Mouse (Mus musculus) forebrain, postnatal 0 days (tissue): ENCODE results near the gene Nell2. TPM values are rescaled to one million over a fixed set of nuclear protein-coding genes. Genes with fewer than 3 reads are reported as not detected.

ENCODE experiments used
- ATAC-seq: fragments of 200-750 bp; cut with Nextera tagmentation; 2 replicates; pipeline ENCODE4 v1.8.0; 2017; ENCODE audit warnings: mild to moderate bottlenecking, moderate library complexity
- DNase-seq: peaks from one replicate; pipeline ENCODE4 v3.0.0-alpha.2; 2015
- H3K27ac ChIP-seq: fragments of 300-500 bp; sonication (generic); 2 replicates; pipeline ENCODE4 v1.5.1; 2014; ENCODE audit warnings: low read depth, mild to moderate bottlenecking, antibody characterized with exemption, low read length, moderate library complexity, mixed read lengths
- H3K27me3 ChIP-seq: fragments of 300-500 bp; sonication (generic); 2 replicates; pipeline ENCODE4 v1.6.1; 2014; ENCODE audit warnings: mild to moderate bottlenecking, low read length, mixed read lengths; ENCODE audit not compliant: insufficient read depth
- H3K36me3 ChIP-seq: fragments of 300-500 bp; sonication (generic); 2 replicates; pipeline ENCODE4 v1.6.1; 2014; ENCODE audit warnings: mild to moderate bottlenecking, moderate library complexity; ENCODE audit not compliant: insufficient read depth
- H3K4me1 ChIP-seq: fragments of 300-500 bp; sonication (generic); 2 replicates; pipeline ENCODE4 v1.6.1; 2014; ENCODE audit warnings: antibody characterized with exemption; ENCODE audit not compliant: insufficient read depth
- H3K4me2 ChIP-seq: fragments of 300-500 bp; sonication (generic); 2 replicates; pipeline ENCODE4 v1.6.1; 2014; ENCODE audit warnings: low read depth, mild to moderate bottlenecking, moderate library complexity
- H3K4me3 ChIP-seq: fragments of 300-500 bp; sonication (generic); 2 replicates; pipeline ENCODE4 v1.5.1; 2014; ENCODE audit warnings: low read depth, low read length, mixed read lengths
- H3K9ac ChIP-seq: fragments of 300-500 bp; sonication (generic); 2 replicates; pipeline ENCODE4 v1.6.1; 2014; ENCODE audit warnings: mild to moderate bottlenecking
- H3K9me3 ChIP-seq: fragments of 300-500 bp; sonication (generic); 2 replicates; pipeline ENCODE4 v1.6.1; 2016; ENCODE audit warnings: low read length
- CTCF ChIP-seq: sonication (generic); IDR thresholded peaks from 2 replicates; pipeline ENCODE4 v1.5.1; 2016; ENCODE audit warnings: antibody characterized with exemption, control low read depth, low read depth
- WGBS: fragments of 180-500 bp; shearing (Covaris S2); extraction: QIAGEN DNeasy Blood & Tissue Kit; methylation state at CpG from one replicate; pipeline ENCODE4 v1.1.7; 2014; 5-methylcytosine and 5-hydroxymethylcytosine counted together
- polyA plus RNA-seq: library from polyadenylated mRNA; unstranded; fragments of >200 nt; fragmentation: Nextera tagmentation; extraction: Ambion mirVana; gene quantifications from 2 replicates; pipeline ENCODE4 v1.2.1, GENCODE M21; 2015
- total RNA-seq: library from RNA; depleted of rRNA; stranded (reverse); fragments of >200 nt; gene quantifications from 2 replicates; pipeline ENCODE4 v1.2.3, GENCODE M21; 2014

The Nell2 gene
- total and polyA plus RNA-seq, 2 experiments from 2014 or later: 258 to 303 TPM

- TF ChIP-seq CTCF: no peak
- ATAC-seq (no peak), DNase-seq (no peak)
- Histone ChIP-seq H3K4me1 (no peaks in the 10 kb centered on the region), H3K36me3 (no peaks in the 10 kb centered on the region), H3K4me2 (no peak overlapping the region), H3K9me3 (no peaks in the 10 kb centered on the region), H3K27ac (no peak overlapping the region), H3K4me3 (no peak overlapping the region), H3K9ac (no peak overlapping the region), H3K27me3 (no peaks in the 10 kb centered on the region)
- 81% methylated on average over 4 of the region's 4 CpGs for WGBS
Measured at GRCm38 (mm10) chr15:95316626-95317025, 211.7 kb downstream of the Nell2 start.

GRCm38 (mm10) chr15:95314808-95315145 lies 213.6 kb downstream of the Nell2 start:
- H3K4me2 ChIP-seq: no peak overlapping the region
- H3K9me3 ChIP-seq: no peaks in the 10 kb centered on the region
- no peak for DNase-seq
- no peaks in the 10 kb centered on the region for H3K36me3 ChIP-seq
- no peaks in the 10 kb centered on the region for H3K4me1 ChIP-seq
- no peak for ATAC-seq
- no peak overlapping the region for H3K27ac ChIP-seq
- H3K9ac ChIP-seq: no peak overlapping the region
- no peak for TF ChIP-seq CTCF
- no peaks in the 10 kb centered on the region for H3K27me3 ChIP-seq
- 86% methylated on average over 5 of the region's 5 CpGs for WGBS
- no peak overlapping the region for H3K4me3 ChIP-seq

- Histone ChIP-seq H3K36me3 (no peaks in the 10 kb centered on the region), H3K4me2 (no peak overlapping the region), H3K9ac (no peak overlapping the region), H3K27me3 (no peaks in the 10 kb centered on the region), H3K4me3 (no peak overlapping the region), H3K27ac (no peak overlapping the region), H3K9me3 (no peaks in the 10 kb centered on the region), H3K4me1 (no peaks in the 10 kb centered on the region)
- WGBS: 29% methylated on average over 16 of the region's 16 CpGs
- ATAC-seq (no peak), DNase-seq (peak; percentile 33)
- no peak for TF ChIP-seq CTCF
Measured at GRCm38 (mm10) chr15:95314121-95314807, 214.1 kb downstream of the Nell2 start.

- Histone ChIP-seq H3K27ac (no peak overlapping the region), H3K36me3 (no peaks in the 10 kb centered on the region), H3K4me3 (no peak overlapping the region), H3K9ac (no peak overlapping the region), H3K9me3 (no peaks in the 10 kb centered on the region), H3K4me2 (no peak overlapping the region), H3K4me1 (no peaks in the 10 kb centered on the region), H3K27me3 (no peaks in the 10 kb centered on the region)
- no peak for ATAC-seq
- WGBS: 24% methylated on average over 5 of the region's 5 CpGs
- peak; percentile 33 for DNase-seq
- TF ChIP-seq CTCF: no peak
Measured at GRCm38 (mm10) chr15:95313286-95313685, 215.1 kb downstream of the Nell2 start.

- peak; percentile 50 for DNase-seq
- H3K27me3 ChIP-seq: no peaks in the 10 kb centered on the region
- ATAC-seq: no peak
Measured at GRCm38 (mm10) chr15:95304102-95304501, 224.3 kb downstream of the Nell2 start.

GRCm38 (mm10) chr15:95296561-95296960 lies 231.8 kb downstream of the Nell2 start:
- DNase-seq (no peak), ATAC-seq (no peak)
- H3K27ac ChIP-seq: no peak overlapping the region

More at GRCm38 (mm10) chr15:95304102-95304501, 224.3 kb downstream of the Nell2 start:
- Histone ChIP-seq H3K9ac (no peak overlapping the region), H3K4me2 (no peak overlapping the region), H3K36me3 (no peaks in the 10 kb centered on the region), H3K9me3 (no peaks in the 10 kb centered on the region), H3K4me3 (no peak overlapping the region), H3K4me1 (no peaks in the 10 kb centered on the region), H3K27ac (no peak overlapping the region)
- 46% methylated on average over 8 of the region's 8 CpGs for WGBS
- TF ChIP-seq CTCF: no peak

GRCm38 (mm10) chr15:95289047-95289446 lies 239.3 kb downstream of the Nell2 start:
- Histone ChIP-seq H3K27ac (no peak overlapping the region), H3K9me3 (no peaks in the 10 kb centered on the region), H3K4me2 (no peak overlapping the region), H3K9ac (no peak overlapping the region), H3K4me3 (no peak overlapping the region), H3K27me3 (no peaks in the 10 kb centered on the region), H3K4me1 (0 out of 2 replicates have a peak, but pooled peaks cover 3% of the 10 kb centered on the region), H3K36me3 (no peaks in the 10 kb centered on the region)
- ATAC-seq (no peak), DNase-seq (no peak)
- no peak for TF ChIP-seq CTCF
- 25% methylated on average over 10 of the region's 10 CpGs for WGBS

More at GRCm38 (mm10) chr15:95296561-95296960, 231.8 kb downstream of the Nell2 start:
- H3K9ac ChIP-seq: no peak overlapping the region
- H3K36me3 ChIP-seq: peaks cover 12% of the 10 kb centered on the region; the same call in 1 of the 2 replicates
- H3K4me1 ChIP-seq: no peaks in the 10 kb centered on the region
- H3K4me3 ChIP-seq: no peak overlapping the region
- H3K27me3 ChIP-seq: no peaks in the 10 kb centered on the region
- H3K9me3 ChIP-seq: no peaks in the 10 kb centered on the region
- WGBS: 71% methylated on average over 10 of the region's 10 CpGs
- H3K4me2 ChIP-seq: no peak overlapping the region
- TF ChIP-seq CTCF: no peak
